Mouse (Mus musculus) CH12.LX (cell line): ENCODE data around the gene Syde1. TPM values are rescaled to one million over a fixed set of nuclear protein-coding genes. Genes with fewer than 3 reads are reported as not detected.
"Not testable (repeated sequence)": the region's sequence is repeated elsewhere in the genome, so short reads cannot be mapped to it uniquely, and the experiment has no call there.

Experiments used
- DNase-seq: peaks from one replicate; pipeline ENCODE4 v3.0.0-alpha.2; 2013; ENCODE audit errors: extremely low read depth
- H3K27ac ChIP-seq: 2 replicates; pipeline ENCODE4 v1.5.1; 2012; ENCODE audit warnings: low read depth, mild to moderate bottlenecking, control low read depth, moderate library complexity; ENCODE audit not compliant: insufficient read depth
- H3K27me3 ChIP-seq: replicated peaks from 2 replicates; pipeline ENCODE3; 2012; ENCODE audit warnings: inconsistent platforms
- H3K36me3 ChIP-seq, 2 experiments: replicated peaks in 1 of 2; 2 replicates each; pipeline versions ENCODE3 to v1.6.1; 2012; ENCODE audit warnings: inconsistent platforms in 1 of 2, low read length in 1 of 2, mild to moderate bottlenecking in 1 of 2, mixed read lengths in 1 of 2, moderate library complexity in 1 of 2; ENCODE audit not compliant: control insufficient read depth in 1 of 2, insufficient read depth in 1 of 2
- H3K4me1 ChIP-seq, 2 experiments: 2 replicates each; pipeline ENCODE4 v1.6.1; 2012; ENCODE audit warnings: inconsistent platforms in 1 of 2, moderate library complexity in 1 of 2; ENCODE audit not compliant: insufficient read depth in 2 of 2, control insufficient read depth in 1 of 2
- H3K4me2 ChIP-seq: 2 replicates; pipeline ENCODE4 v1.6.1; 2012; ENCODE audit warnings: low read depth, mild to moderate bottlenecking, control low read depth; ENCODE audit not compliant: poor library complexity, insufficient read depth, severe bottlenecking
- H3K4me3 ChIP-seq, 3 experiments: fragments of 150-350 bp in 1 of 3; sonication (generic) in 1 of 3; replicated peaks in 1 of 3; 2 replicates each; pipeline versions ENCODE3 to v1.5.1; 2011 to 2012; ENCODE audit warnings: low read depth in 2 of 3, low read length in 2 of 3, mild to moderate bottlenecking in 2 of 3, moderate library complexity in 2 of 3, control low read depth in 1 of 3, improper control_type of control experiment in 1 of 3, inconsistent platforms in 1 of 3, mixed read lengths in 1 of 3; ENCODE audit not compliant: poor library complexity in 1 of 3
- H3K79me2 ChIP-seq: replicated peaks from 2 replicates; pipeline ENCODE4 v1.6.1; 2012; ENCODE audit warnings: mild to moderate bottlenecking, moderate library complexity; ENCODE audit not compliant: control insufficient read depth, poor library complexity, insufficient read depth, severe bottlenecking; ENCODE audit errors: extremely low read depth
- H3K9ac ChIP-seq: 2 replicates; pipeline ENCODE4 v1.6.1; 2012; ENCODE audit warnings: low read depth, mild to moderate bottlenecking, control low read depth, moderate library complexity; ENCODE audit not compliant: insufficient read depth
- H3K9me3 ChIP-seq: replicated peaks from 2 replicates; pipeline ENCODE3; 2012; ENCODE audit warnings: low read length, inconsistent platforms, mixed read lengths
- BHLHE40 ChIP-seq: IDR thresholded peaks from 2 replicates; pipeline ENCODE4 v1.6.1; 2011; ENCODE audit warnings: mild to moderate bottlenecking, low read depth, low read length, improper control_type of control experiment
- CTCF ChIP-seq, 2 experiments: IDR thresholded peaks in 1 of 2; conservative IDR thresholded peaks in 1 of 2; 2 replicates each; pipeline ENCODE4 v1.5.1; 2011 to 2012; ENCODE audit warnings: low read depth in 2 of 2, low read length in 2 of 2, improper control_type of control experiment in 1 of 2, inconsistent platforms in 1 of 2, mild to moderate bottlenecking in 1 of 2, moderate library complexity in 1 of 2
- E2F4 ChIP-seq: IDR thresholded peaks from 2 replicates; pipeline ENCODE4 v1.6.1; 2011; ENCODE audit warnings: low read depth, low read length, improper control_type of control experiment; ENCODE audit not compliant: insufficient replicate concordance
- JUN ChIP-seq: IDR thresholded peaks from 2 replicates; pipeline ENCODE4 v1.6.1; 2011; ENCODE audit warnings: low read depth, mild to moderate bottlenecking, low read length, improper control_type of control experiment, moderate library complexity; ENCODE audit not compliant: insufficient read depth
- JUND ChIP-seq: conservative IDR thresholded peaks from 2 replicates; pipeline ENCODE4 v1.6.1; 2011; ENCODE audit warnings: low read depth, low read length, improper control_type of control experiment
- MAFK ChIP-seq: IDR thresholded peaks from 2 replicates; pipeline ENCODE4 v1.6.1; 2011; ENCODE audit warnings: low read length, improper control_type of control experiment; ENCODE audit not compliant: insufficient replicate concordance
- MAZ ChIP-seq: IDR thresholded peaks from 2 replicates; pipeline ENCODE4 v1.6.1; 2012; ENCODE audit warnings: low read depth, mild to moderate bottlenecking, inconsistent platforms, low read length, improper control_type of control experiment, moderate library complexity
- MEF2A ChIP-seq: IDR thresholded peaks from 2 replicates; pipeline ENCODE4 v1.6.1; 2014; ENCODE audit warnings: low read depth, mild to moderate bottlenecking, inconsistent platforms, low read length, improper control_type of control experiment, borderline replicate concordance
- NELFE ChIP-seq: IDR thresholded peaks from 2 replicates; pipeline ENCODE4 v1.6.1; 2011; ENCODE audit warnings: low read depth, low read length, improper control_type of control experiment
- NRF1 ChIP-seq: IDR thresholded peaks from 2 replicates; pipeline ENCODE4 v1.6.1; 2014; ENCODE audit warnings: low read depth, mild to moderate bottlenecking, inconsistent platforms, low read length, improper control_type of control experiment, moderate library complexity
- PAX5 ChIP-seq: IDR thresholded peaks from 2 replicates; pipeline ENCODE4 v1.6.1; 2012; ENCODE audit warnings: low read length, inconsistent platforms, mixed read lengths
- POLR2A ChIP-seq: IDR thresholded peaks from 2 replicates; pipeline ENCODE4 v1.6.1; 2011; ENCODE audit warnings: low read depth, mild to moderate bottlenecking, improper control_type of control experiment, low read length
- SIN3A ChIP-seq: IDR thresholded peaks from 2 replicates; pipeline ENCODE4 v1.6.1; 2012; ENCODE audit warnings: low read length, improper control_type of control experiment, inconsistent platforms
- SMC3 ChIP-seq: IDR thresholded peaks from 2 replicates; pipeline ENCODE4 v1.6.1; 2011; ENCODE audit warnings: low read depth, low read length, improper control_type of control experiment
- TCF12 ChIP-seq: IDR thresholded peaks from 2 replicates; pipeline ENCODE4 v1.6.1; 2014; ENCODE audit warnings: low read depth, mild to moderate bottlenecking, inconsistent platforms, low read length, improper control_type of control experiment
- UBTF ChIP-seq: IDR thresholded peaks from 2 replicates; pipeline ENCODE4 v1.6.1; 2012; ENCODE audit warnings: low read depth, mild to moderate bottlenecking, inconsistent platforms, low read length, improper control_type of control experiment, moderate library complexity
- USF1 ChIP-seq: IDR thresholded peaks from 2 replicates; pipeline ENCODE4 v1.6.1; 2014; ENCODE audit warnings: low read depth, mild to moderate bottlenecking, inconsistent platforms, low read length, improper control_type of control experiment
- USF2 ChIP-seq: conservative IDR thresholded peaks from 2 replicates; pipeline ENCODE4 v1.6.1; 2011; ENCODE audit warnings: low read depth, low read length, improper control_type of control experiment
- ZKSCAN1 ChIP-seq: IDR thresholded peaks from 2 replicates; pipeline ENCODE4 v1.6.1; 2012; ENCODE audit warnings: low read depth, inconsistent platforms, low read length, improper control_type of control experiment, borderline replicate concordance
- ZMIZ1 ChIP-seq: IDR thresholded peaks from 2 replicates; pipeline ENCODE4 v1.6.1; 2012; ENCODE audit warnings: low read depth, mild to moderate bottlenecking, inconsistent platforms, low read length, improper control_type of control experiment
- dilution Hi-C: fragments of 300-500 bp; cut with MboI; formaldehyde crosslinking; loops from 2 replicates; pipeline ENCODE4 v1.14.3; 2020; ENCODE audit warnings: low sequenced_read_pairs; ENCODE audit not compliant: extremely low pct_unique_long_range_greater_than_20kb, extremely low pct_ligation_motif_present
- in situ Hi-C: fragments of 300-500 bp; cut with MboI; formaldehyde crosslinking; loops from 3 replicates; pipeline ENCODE4 v1.14.3; 2019; ENCODE audit warnings: low sequenced_read_pairs, low pct_ligation_motif_present, low pct_unique_long_range_greater_than_20kb, mixed read lengths
- polyA plus RNA-seq: library from polyadenylated mRNA; unstranded; fragments of >175 nt; gene quantifications from 2 replicates; pipeline ENCODE4 v1.2.1, GENCODE M21; 2012; ENCODE audit warnings: low read depth; ENCODE audit not compliant: insufficient read length
- total RNA-seq, 2 experiments: library from RNA; depleted of rRNA; stranded (reverse); fragments of 300-350 nt in 1 of 2; fragments of >200 nt in 1 of 2; gene quantifications; 2 replicates each; pipeline ENCODE4 v1.2.3; 2012 to 2014

Syde1 gene
- total and polyA plus RNA-seq, 3 experiments, result not detected

DNA sequence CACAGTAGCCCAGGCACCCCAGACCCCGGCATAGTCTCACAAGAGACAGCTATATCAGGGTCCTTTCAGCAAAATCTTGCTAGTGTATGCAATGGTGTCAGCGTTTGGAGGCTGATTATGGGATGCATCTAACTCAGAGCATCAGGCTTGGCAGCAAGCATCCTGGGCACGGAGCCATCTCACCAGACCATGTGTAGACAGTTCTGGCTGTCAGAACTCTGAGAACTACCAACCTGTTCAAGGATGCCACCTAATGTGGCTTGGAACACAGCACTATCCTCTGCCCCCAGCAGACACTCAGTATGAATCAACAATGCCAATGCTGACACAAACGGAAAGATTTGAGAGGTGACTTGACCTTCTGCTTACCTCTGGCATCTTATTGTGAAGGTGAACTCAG is 38.4 kb upstream of the Syde1 start:
- Histone ChIP-seq H3K4me2 (no peak overlapping the region), H3K9ac (no peak overlapping the region), H3K27ac (no peak overlapping the region), H3K4me3 (no peak overlapping the region), H3K27me3 (peaks cover 42% of the 10 kb centered on the region), H3K4me1 (no peaks in the 10 kb centered on the region), H3K36me3 (no peaks in the 10 kb centered on the region), H3K9me3 (no peaks in the 10 kb centered on the region), H3K79me2 (no peaks in the 10 kb centered on the region)
- in situ Hi-C loops (no loop called here), dilution Hi-C loops (no loop called here)
- no peak for DNase-seq
- TF ChIP-seq NELFE (no peak), MAZ (no peak), JUND (no peak), ZMIZ1 (no peak), TCF12 (no peak), UBTF (no peak), MAFK (no peak), USF1 (no peak), SMC3 (no peak), MEF2A (no peak), CTCF (conservative IDR thresholded peaks at IDR 0.05 in 1 of 2, IDR thresholded peaks at IDR 0.05 in 1 of 2; ENCODE audit: low read depth in 2 of 2, low read length in 2 of 2) (no peak), ZKSCAN1 (no peak), POLR2A (no peak), SIN3A (no peak), PAX5 (no peak), BHLHE40 (no peak), NRF1 (no peak), E2F4 (no peak), JUN (no peak), USF2 (no peak)

DNA sequence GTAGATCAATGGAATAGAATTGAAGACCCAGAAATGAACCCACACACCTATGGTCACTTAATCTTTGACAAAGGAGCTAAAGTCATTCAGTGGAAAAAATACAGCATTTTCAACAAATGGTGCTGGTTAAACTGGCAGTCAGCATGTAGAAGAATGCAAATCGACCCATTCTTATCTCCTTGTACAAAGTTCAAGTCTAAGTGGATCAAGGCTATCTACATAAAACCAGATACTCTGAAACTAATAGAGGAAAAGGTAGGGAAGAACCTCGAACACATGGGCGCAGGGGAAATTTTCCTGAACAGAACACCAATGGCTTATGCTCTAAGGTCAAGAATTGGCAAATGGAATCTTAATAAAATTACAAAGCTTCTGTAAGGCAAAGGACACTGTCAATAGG is 31.4 kb upstream of the Syde1 start:
- H3K9ac ChIP-seq, H3K79me2 ChIP-seq, H3K4me2 ChIP-seq, H3K4me3 ChIP-seq, DNase-seq, H3K4me1 ChIP-seq, dilution Hi-C loops, H3K9me3 ChIP-seq, in situ Hi-C loops, H3K27ac ChIP-seq, H3K36me3 ChIP-seq: not testable (repeated sequence)
- H3K27me3 ChIP-seq, result peaks cover 21% of the 10 kb centered on the region
